Mouse (Mus musculus) gastrocnemius, postnatal 10 days (tissue): ENCODE results near the gene Xrcc1. TPM values are rescaled to one million over a fixed set of nuclear protein-coding genes. Genes with fewer than 3 reads are reported as not detected.
A peak's percentile ranks its signal among the peaks of the same experiment; 100 is the strongest.

Experiments
- DNase-seq: peaks from one replicate; pipeline ENCODE4 v3.0.0; 2021; ENCODE audit warnings: mixed read lengths
- total RNA-seq, 2 experiments: library from RNA; stranded (reverse); gene quantifications; 2 replicates each; pipeline ENCODE4 v1.2.3; 2021

The Xrcc1 gene
- total RNA-seq, 2 experiments from 2014 or later: 22.5 to 26.3 TPM

- no peak for DNase-seq
Measured at GRCm38 (mm10) chr7:24528861-24529260, 17.2 kb upstream of the Xrcc1 start.

- no peak for DNase-seq
Measured at GRCm38 (mm10) chr7:24529580-24529979, 16.5 kb upstream of the Xrcc1 start.

DNA sequence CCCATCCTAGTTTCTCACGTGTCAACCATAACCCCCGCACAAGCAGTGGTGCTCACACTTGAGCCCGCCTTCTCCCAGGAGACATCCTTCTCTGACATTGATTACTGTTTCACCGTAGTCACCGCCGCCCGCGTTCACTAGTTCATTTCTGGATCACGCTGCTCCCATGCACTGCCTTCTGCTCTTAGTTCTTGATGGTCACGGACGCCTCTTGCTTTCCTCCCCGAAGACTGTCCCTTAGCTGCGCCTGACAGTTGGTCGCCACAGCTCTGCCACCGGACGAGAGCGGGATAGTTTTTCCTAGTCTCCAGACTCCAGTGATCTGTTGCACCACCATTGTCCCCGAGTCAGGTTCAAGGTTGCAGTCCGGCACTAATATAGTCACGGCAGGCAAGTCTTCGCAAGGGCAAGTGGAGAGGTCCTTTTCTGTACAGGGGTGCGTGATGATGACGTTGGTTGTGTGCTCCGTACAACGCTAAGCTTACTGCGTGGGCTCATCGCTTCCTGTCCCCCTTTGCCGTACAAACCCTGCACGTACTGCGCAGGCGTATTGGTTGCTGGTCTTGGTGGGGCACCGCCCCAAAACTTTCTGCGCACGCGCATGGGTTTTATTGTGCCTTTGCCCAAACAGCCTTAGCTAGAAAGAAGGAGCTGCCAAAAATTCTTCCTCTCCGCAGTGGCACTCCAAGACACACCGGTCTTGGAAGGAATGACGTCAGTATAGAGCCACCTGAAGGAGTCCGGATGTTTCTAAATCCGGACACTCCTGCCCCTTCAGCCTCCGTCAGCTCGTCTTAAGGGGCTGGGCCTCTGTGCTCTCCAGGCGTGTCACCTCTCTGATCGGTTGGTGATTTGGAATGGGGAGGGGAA is 15.8 kb upstream of the Xrcc1 start, which contains the start of gene Irgq:
Gene Irgq (plus strand): TSS at position 628 of the 870 bp plus-strand sequence.
- peak; percentile 99 for DNase-seq

GRCm38 (mm10) chr7:24531211-24531971 is 14.7 kb upstream of the Xrcc1 start:
- peak; percentile 74 for DNase-seq

- DNase-seq: no peak
Measured at GRCm38 (mm10) chr7:24533031-24533571, 13.0 kb upstream of the Xrcc1 start.

- DNase-seq: no peak
Measured at GRCm38 (mm10) chr7:24533806-24534205, 12.3 kb upstream of the Xrcc1 start.

GRCm38 (mm10) chr7:24534301-24534700 is 11.8 kb upstream of the Xrcc1 start:
- no peak for DNase-seq

GRCm38 (mm10) chr7:24537081-24537480 is 9.0 kb upstream of the Xrcc1 start:
- no peak for DNase-seq

DNA sequence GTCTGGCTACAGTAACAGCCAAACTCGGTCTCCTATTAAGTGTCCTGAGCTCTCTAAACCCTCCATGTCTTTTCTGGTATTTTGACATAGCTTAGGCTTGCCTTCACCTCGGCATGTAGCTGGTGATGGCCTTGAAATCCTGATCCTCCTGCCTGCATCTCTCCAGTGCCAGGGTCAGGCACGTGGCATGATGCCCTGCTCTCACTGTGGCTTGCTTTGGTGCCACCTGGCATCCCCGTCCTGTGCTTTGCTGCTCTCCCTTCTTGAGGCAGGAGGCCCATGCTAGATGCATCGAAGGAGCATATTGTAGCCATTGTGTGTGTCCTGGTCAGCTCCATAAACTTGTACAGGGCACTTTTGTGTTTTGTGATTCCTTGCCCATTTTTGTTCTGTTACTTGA is 8.5 kb upstream of the Xrcc1 start:
- DNase-seq: peak; percentile 36

GRCm38 (mm10) chr7:24538154-24538553 is 7.9 kb upstream of the Xrcc1 start:
- DNase-seq: no peak

DNA sequence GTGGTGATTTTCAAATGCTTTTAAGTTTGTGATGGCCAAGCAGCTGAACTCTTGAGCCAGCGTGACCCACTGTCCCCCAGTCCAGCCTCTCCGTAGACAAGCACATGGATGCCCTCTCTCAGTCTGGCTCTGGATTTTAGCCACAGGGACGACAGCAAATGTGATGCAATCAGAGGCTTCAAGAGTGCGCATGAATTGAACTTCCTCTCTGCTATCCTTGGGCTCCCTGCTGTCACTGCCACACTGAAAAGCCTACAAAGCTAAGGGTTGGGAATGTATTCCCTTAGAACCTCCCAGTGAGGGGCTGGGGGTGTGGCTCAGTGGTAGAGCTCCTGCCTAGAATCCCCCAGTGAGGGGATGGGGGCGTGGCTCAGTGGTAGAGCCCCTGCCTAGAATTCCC is 7.4 kb upstream of the Xrcc1 start:
- DNase-seq: no peak

- DNase-seq: no peak
Measured at GRCm38 (mm10) chr7:24539686-24540085, 6.4 kb upstream of the Xrcc1 start.

- DNase-seq: no peak
Measured at GRCm38 (mm10) chr7:24544506-24544905, 1.6 kb upstream of the Xrcc1 start.

DNA sequence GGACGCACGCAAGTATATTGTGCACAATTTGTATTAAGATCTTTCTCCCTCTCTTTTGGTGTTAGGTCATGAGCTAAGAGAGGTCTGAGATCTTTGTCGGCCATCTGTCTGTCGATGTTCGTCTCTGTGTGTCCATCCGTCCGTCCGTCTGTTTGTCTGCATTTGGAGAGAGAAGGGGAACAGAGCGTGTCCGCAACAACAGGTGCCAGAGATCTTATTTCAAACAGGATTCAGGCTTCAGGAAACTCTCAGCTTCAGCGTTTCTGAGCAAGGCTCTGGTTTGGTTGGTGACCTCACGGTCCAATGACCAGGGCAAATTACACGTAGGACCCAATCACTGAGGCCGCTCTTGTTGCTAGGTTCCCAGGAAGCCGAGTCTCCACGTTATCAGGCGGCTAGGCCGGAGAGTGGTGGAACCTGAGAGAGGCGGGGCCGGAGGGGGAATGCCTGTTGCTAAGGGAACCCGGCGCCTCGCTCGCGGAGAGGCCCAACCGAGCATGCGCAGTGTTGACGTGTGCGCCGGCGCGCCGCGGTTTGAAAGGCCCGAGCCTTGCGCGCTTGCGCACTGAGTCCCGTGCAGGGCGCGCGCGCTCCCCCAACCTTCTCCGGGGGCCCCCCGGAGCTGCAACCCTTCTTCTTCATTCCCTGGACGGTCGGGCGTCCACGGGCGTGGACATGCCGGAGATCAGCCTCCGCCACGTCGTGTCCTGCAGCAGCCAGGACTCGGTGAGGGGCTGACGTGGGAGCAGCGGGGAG is 723 bp downstream of the Xrcc1 start:
- peak; percentile 99 for DNase-seq

GRCm38 (mm10) chr7:24547534-24548036 is 1.5 kb downstream of the Xrcc1 start:
- DNase-seq: no peak

DNA sequence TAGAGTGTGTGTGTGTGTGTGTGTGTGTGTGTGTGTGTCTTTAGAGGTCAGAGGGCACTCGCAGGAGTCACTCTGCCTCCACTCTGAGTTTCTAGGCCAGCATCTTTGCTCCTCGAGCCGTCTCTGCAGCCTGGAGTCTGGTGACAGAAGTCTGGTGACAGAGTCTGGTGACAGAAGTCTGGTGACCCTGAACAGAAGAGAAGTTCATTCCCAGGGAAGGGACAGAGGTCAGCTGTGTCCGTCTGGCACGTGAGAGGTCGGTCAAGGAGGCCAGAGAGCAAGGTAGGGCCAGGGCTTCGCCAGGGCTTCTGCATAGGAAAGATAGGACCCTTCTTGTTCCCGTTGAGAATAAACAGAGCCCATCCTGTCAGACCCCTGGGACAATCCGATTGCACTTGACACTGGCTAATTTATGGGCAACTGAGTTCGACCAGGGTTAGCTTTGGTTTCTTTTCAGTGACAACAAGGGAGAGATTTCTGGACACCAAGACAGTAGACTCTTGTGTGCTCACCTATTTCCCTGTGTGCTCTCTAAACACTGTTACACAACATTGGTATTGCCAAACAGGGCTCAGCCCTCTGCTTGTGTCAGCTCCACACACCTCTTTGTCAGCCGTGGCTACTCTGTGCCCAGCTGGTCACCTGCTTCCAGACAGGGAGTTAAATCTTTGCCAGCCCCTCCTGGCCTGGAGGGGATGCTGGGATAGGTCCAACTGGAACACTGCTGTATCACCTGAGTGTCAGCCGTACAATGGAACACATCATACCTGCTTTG is 6.1 kb downstream of the Xrcc1 start:
- DNase-seq: no peak

DNA sequence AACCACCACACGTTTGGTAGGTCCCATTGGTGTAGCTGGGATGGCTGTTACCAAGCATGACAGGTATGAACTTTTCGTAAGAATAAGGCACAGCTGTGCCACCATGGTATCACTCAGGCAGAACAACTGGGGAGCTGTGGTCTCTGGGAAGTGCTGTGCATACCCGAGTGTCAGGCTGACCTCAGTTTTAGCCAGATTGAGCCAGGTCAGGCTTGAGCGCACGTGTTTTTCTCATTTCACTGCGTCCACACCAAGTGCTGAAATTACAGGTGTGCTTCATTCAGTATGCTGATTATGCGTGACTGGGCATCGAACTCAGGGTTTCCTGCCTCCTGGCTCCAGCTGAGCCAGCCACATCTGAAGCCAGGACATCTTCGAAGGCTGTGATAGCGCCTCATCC is 9.7 kb downstream of the Xrcc1 start:
- DNase-seq: no peak

GRCm38 (mm10) chr7:24561450-24561849 is 15.4 kb downstream of the Xrcc1 start:
- no peak for DNase-seq

GRCm38 (mm10) chr7:24563191-24563836 is 17.2 kb downstream of the Xrcc1 start:
- no peak for DNase-seq

DNA sequence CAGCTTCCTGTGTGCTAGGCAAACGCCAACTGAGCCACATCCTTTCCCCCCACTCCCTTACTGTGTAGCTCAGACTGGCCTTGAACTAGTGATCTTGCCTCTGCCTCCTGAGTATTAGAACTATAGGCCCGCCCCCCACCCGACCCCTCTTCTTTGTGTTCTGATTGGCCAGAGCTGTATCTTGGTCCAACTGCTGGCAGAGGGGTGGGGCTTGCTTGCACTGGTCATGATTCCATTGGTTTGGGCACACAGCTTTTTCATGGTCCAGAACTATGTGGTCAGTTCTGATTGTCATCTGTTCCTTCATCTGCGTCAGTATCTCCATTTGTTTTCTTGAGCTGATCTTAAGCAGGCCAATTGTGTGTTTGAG is 17.7 kb downstream of the Xrcc1 start:
- no peak for DNase-seq
